Mouse (Mus musculus): ENCODE data around the gene B430218F22Rik. TPM values are rescaled to one million over a fixed set of nuclear protein-coding genes. Genes with fewer than 3 reads are reported as not detected.
"Not testable (repeated sequence)": the region's sequence is repeated elsewhere in the genome, so short reads cannot be mapped to it uniquely, and the experiment has no call there.

Gene B430218F22Rik
- polyA plus RNA-seq (2012; rRNA removed), result 0.55 and 0.58 TPM in 2 replicates

DNA sequence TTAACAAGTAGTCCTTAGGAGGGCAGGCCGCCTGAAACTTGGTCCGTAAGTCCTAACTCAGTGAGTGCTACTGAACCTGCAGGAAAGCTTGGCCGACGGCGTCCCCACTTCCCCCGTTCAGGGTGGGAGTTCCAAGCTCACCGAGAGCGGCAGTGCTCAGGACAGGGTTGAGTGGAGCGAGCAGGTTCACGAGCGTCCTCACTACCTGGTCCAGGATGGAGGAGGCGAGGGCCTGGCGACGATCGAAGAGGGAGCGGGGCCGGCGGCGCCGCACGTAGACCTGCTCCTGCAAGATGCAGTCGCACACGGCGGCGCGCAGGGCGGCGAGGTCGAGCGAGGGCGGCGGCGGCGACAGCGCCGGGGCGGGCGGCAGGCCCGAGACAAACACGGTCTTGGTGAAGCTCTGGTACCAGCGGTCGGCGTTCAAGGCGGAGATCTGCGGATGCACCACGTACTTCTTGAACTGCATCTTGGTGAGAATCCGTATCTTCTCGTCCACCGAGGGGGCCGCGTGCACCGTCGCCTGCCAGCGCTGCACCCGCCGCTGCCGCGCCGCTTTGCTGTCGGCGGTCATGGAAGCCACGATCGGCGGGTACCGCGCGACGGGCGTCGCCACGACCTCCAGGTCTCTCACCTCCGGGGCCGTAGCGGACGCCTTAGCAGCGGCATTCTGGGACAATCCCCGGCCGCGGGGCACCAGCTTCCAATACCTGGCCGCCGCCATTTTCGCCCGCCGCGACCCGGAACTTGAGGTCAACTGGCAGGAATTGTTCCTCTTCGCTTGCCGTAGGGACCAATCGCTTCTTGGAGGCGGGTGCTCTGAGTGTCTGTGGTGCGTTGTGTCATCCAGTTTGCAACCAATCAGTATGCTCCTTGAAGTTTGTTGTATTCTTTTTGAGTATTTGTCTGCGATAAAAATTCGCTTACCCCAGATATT is at the start of gene B430218F22Rik, which contains the start of gene Mrps30:
TSS of gene B430218F22Rik (plus strand) at position 120 of the 937 bp plus-strand sequence.
TSS of gene Mrps30 (minus strand) at position 742 of the 937 bp plus-strand sequence.
- peak; percentile 90 to 97 for DNase-seq (ENCODE audit: extremely low spot score in 1 of 2, low spot score in 1 of 2)

DNA sequence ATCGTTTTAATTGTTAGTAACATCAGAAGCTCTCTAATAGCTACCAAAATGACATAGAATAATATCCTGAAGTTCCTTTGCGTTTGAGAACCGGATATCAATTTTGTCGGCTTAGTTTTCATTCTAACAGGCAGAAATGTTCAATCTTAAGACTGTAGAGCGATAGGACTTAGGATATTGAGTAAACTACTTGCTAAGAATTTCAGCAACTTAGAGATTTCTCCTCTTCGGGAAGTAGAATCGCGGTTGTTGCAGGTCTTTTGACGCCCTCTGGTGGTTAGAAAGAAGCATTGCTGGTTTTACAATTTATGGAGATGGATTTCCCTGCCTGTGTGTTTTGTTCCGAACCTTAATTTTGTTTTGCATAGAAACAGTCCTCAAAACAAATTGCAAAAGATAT is 36.2 kb upstream of the B430218F22Rik start:
- DNase-seq (ENCODE audit: extremely low spot score in 1 of 2, low spot score in 1 of 2), result peak in 1 of 2 experiments; percentile 54

DNA sequence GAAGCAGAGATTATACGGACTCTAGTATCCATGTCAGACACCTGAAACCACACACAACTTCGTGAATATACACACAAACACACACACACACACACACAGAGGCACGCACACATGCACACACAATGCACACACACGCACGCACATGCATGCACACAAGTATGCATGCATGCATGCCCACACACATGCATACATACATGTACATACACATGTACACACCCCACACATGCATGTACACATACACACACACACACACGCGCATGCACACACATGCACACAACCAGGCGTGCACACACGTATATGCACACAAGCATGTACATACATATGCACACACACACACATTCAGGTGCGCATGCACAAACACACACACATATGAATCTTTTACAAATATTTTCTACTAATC is 35.6 kb upstream of the B430218F22Rik start:
- no peak for DNase-seq (ENCODE audit: extremely low spot score in 1 of 2, low spot score in 1 of 2)

DNA sequence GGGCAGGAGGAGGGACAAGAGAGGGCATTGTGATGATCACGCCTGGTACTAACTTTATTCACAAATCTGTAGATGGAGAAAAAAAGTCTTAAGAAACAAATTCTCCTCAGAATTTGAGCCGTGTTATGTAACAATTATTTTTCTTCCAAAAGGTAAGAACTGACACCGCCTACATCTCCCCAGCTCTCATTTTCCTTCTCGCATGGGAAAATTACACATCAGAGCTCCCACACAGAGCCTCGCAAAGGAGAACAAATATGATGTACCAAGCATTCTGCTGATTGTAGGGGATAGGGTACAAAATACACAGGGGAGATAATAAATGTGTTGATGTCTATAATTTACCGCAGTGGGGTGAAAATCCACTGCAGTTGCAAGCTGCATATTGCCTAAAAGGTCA is 23.1 kb upstream of the B430218F22Rik start:
- peak in 1 of 2 experiments; percentile 68 for DNase-seq (ENCODE audit: extremely low spot score in 1 of 2, low spot score in 1 of 2)

DNA sequence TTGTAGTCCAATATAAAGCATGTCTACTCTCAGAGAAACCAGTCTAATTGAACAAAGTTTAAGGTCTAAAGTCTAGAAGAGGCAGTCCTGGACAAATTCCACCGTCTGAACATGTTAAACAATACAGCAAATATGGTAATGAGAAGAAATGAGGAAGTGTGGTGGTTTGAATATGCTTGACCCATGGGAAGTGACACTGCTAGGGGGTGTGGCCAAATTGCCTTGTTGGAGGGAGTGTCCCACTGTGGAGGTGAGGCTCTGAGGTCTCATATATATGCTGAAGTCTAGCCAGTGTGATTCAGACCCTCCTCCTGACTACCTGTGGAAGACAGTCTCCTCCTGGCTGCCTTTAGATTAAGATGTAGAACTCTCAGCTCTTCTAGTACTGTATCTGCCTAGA is 20.7 kb upstream of the B430218F22Rik start:
- no peak for DNase-seq (ENCODE audit: extremely low spot score in 1 of 2, low spot score in 1 of 2)

DNA sequence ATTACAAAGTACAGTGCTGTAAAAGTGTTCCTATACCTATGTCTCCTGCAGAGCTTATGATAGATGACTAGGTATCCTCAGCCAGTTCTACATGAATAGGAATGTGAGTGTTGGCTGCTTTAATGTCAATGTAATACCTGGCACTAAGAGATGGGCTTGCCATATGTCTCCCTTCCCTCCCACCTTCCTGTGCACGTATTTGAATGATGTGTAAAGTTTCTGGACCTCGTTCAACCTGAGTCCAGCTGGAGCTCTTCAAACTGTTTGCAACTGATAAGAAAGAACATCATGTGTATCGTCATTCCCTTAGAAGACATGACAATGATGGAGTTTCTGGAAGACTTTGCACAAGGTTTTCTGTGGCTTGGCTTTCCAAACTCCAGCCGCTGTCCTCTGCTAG is 13.6 kb upstream of the B430218F22Rik start:
- peak in 1 of 2 experiments; percentile 30 for DNase-seq (ENCODE audit: extremely low spot score in 1 of 2, low spot score in 1 of 2)

DNA sequence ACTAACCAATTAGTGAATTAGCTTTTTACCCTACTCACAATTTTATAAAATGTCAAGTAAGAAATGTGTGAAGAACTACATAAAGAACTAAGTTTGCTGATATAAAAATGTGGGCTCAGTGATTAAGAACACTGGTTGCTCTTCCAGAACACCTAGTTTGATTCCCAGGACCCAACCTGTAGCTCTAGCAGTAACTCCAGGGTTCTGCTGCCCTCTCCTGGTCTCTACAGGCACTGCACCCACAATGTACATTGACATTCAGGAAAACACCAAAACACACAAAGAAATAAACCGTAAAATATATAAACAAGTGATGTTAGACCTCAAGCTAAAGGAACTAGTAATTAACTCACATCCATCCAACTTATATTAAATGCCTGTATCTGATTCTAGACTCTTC is 7.3 kb upstream of the B430218F22Rik start:
- DNase-seq (ENCODE audit: extremely low spot score in 1 of 2, low spot score in 1 of 2), result peak in 1 of 2 experiments; percentile 85

DNA sequence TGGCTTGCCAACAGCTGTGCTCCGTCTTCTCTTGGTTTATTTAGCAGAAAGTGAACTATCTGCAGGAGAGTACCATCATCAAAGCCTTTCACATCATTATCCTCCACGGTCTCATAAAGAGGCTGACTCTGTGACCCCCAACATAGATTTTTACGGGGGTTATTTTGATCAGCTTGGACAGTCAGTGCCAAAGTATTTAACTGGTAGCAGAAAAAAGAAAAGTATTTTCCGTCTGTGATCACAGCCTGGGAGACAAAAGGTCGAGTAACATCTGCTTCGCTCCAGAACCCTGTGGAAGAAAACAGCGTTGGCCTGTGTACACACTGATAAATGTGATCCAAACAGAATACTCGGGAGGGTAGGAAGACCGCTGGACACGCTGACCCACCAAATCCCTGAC is 6.0 kb upstream of the B430218F22Rik start:
- no peak for DNase-seq (ENCODE audit: extremely low spot score in 1 of 2, low spot score in 1 of 2)

DNA sequence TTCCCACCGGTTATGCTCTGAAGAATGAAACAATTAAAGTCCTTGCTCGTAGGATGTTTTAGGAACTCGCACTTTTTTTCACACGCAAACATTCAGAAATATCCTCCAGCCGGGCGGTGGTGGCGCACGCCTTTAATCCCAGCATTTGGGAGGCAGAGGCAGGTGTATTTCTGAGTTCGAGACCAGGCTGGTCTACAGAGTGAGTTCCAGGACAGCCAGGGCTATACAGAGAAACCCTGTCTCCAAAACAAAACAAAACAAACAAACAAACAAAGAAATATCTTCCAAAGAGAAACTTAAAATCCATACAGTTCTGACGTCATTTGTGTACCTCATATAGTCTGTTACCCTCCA is 995 bp downstream of the B430218F22Rik start:
- not testable (repeated sequence) for DNase-seq (ENCODE audit: extremely low spot score in 1 of 2, low spot score in 1 of 2)

DNA sequence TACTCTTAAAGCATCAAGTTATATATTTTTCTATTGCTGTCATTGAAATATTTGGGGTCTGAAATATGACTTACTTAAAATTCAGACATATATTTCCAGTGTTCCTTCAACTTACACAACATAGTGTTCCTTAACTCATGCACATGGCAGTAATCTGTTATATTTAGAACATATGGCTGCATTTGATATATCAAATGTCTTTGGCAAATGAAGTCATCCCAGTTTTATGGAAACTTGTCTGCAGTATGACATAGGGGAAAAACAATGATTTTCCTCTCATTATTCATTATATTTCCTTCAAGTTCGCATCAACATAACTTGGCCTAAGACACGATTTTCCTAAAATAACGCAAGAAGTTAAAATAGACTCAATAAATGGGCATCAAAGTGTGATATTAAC is 9.4 kb downstream of the B430218F22Rik start:
- no peak for DNase-seq (ENCODE audit: extremely low spot score in 1 of 2, low spot score in 1 of 2)

DNA sequence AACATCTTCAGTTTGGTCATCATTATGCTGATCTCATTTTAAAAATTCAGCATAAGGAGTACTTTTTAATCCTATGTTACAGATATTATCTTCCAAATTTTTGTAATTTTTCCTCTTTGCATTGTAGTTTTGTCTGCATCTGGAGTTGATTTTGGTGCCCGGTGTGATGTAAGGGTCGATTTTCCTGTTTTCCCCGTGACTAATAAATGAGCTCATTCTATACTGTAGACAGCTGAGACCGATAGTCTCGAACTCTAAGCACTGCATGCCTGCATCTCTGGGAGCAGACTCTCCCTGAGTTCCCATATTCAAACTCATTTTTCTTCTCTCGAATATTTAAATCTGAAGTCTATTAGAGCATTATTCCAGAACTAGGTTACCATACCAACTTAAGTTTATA is 13.9 kb downstream of the B430218F22Rik start:
- DNase-seq (ENCODE audit: extremely low spot score in 1 of 2, low spot score in 1 of 2), result no peak

DNA sequence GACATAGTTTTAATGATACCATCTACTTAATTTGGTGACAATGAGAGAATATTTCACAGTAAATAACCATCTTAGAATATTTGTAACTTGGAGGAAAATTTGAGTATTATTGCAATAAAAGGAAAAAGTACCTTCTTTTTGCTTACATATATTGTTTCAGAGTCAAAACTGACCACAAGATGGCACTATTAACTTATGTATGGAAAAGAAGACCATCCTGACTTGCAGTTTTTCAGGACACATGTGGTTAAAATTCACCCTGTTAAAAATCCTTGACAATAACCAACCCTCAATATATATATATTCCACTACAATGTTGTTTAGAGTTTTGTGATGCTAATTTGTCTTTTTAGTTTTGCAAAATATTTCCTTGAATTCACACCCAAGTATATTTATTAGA is 17.1 kb downstream of the B430218F22Rik start:
- peak in 1 of 2 experiments; percentile 83 for DNase-seq (ENCODE audit: extremely low spot score in 1 of 2, low spot score in 1 of 2)

DNA sequence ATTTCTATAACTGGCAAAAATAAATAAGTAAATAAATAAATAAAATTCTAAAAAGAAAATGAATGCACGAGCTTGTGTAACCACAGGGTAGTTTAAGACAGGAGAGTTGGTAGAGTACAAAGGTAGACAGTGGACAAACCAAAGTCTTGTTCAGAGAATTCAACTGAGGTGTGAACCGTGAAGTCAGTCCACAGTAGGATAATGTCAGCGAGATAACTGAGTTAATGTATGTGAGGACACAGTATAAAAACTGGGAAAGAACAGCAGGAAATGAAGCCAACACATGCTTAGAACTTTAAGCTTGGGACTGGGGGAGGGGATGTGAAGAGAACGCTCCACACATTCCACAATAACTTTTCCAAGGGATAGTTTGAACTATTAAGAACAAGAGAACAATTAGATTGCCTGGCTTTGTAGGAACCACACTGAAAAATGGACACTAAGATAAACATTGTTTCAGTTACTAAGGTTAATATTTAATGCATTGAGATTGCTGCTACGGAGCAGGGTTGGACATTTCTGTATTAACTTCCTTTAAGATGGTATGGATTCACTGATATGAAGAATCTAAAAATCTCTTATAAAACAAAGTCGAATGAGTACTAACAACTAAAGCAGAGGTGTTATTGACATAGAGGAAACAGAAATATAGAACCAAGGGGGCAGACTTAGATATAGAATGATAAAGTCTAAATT is 25.0 kb downstream of the B430218F22Rik start:
- DNase-seq (ENCODE audit: extremely low spot score in 1 of 2, low spot score in 1 of 2), result no peak

DNA sequence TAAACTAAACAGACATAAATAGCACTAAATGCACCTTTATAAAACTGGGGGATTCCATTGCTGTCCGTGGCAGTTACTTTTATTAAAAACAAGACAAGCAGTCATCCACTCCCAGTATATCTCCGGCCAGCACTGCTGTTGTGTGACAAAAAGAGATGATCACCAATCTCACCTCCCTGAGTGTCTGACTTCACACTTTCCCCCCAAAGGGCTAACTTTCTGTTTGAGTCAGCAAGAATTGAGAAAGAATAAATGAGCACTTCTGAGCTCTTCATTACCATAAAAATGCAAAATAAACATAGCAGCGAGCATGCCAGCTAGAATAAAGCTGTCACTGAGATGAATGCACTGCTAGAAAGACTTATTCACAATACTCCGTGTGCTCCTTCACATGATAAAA is 31.7 kb downstream of the B430218F22Rik start:
- no peak for DNase-seq (ENCODE audit: extremely low spot score in 1 of 2, low spot score in 1 of 2)

DNA sequence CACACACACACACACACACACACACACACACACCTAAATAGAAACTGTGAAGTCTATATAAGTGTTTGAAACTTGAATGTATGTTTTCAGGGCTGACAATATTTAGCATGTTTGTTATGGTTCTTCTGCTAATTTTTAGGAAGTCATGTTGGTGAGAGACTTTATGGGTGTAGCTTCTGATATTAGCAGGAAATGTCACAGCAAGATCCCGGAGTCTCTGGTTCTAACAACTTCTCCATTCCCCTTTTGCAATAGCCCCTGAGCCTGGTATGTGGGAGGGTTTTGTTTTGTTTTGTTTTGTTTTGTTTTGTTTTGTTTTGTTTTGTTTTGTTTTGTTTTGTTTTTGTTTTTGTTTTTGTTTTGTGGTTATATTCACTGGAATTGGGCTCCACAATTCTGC is 34.0 kb downstream of the B430218F22Rik start:
- DNase-seq (ENCODE audit: extremely low spot score in 1 of 2, low spot score in 1 of 2), result no peak

DNA sequence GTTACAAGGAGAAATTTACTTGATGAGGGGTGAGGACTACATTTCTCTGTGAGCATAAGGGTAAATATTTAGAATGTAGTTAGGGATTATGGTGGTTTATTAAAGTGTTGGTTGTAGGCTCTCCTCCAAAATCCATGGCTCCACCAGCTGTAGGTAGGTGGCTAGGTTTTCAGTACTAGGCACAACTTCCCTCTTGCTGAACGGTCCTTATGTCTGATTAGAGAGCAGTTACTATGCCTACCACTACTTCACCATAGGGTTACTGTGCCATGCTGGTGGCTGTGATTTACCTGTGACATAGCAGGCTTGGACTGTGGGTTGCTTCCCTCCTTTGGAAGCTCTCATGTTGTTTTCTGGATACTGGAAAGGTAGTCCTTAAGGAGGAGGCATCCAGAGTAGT is 34.4 kb downstream of the B430218F22Rik start:
- no peak for DNase-seq (ENCODE audit: extremely low spot score in 1 of 2, low spot score in 1 of 2)

Other genes starting within 250 kb of the B430218F22Rik start
- 12.7 TPM in 2 replicates for gene Mrps30, start 622 bp downstream of the B430218F22Rik start, polyA plus RNA-seq (2012; rRNA removed)

All from frontal cortex, adult 2 months (tissue).